Mouse (Mus musculus) retina, postnatal 1 day (tissue): ENCODE results near the gene Col3a1.

Experiments
- DNase-seq: peaks from one replicate; pipeline ENCODE4 v3.0.0-alpha.2; 2012

The Col3a1 gene

GRCm38 (mm10) chr1:45311388-45311787, at the start of gene Col3a1:
Gene Col3a1, plus strand, starts transcription at chr1:45311538.
- DNase-seq = no peak

GRCm38 (mm10) chr1:45269421-45269820, 41.9 kb upstream of the Col3a1 start:
- no peak for DNase-seq

- no peak for DNase-seq
Measured at GRCm38 (mm10) chr1:45276006-45276539, 35.3 kb upstream of the Col3a1 start.

- no peak for DNase-seq
Measured at GRCm38 (mm10) chr1:45287954-45288353, 23.4 kb upstream of the Col3a1 start.

DNA sequence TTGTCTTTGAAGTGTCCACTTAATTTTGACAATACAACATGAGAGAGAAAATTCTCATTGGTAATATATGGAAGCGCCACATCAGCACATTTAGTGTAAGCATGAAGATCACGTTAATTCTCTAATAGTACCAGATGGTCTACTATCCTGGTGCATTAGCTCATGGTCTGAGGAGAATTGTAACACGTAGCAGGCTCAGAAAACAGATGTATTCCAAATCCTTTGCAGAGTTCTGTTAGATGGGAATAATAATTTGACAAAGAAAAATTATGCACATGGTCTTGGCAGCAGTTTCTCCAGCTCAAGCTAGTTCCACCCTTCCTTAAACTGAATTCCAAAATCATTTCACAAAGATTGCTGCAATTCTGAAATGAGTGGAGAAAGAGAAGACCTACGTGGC, 21.3 kb upstream of the Col3a1 start:
- no peak for DNase-seq

- DNase-seq = no peak
Measured at GRCm38 (mm10) chr1:45299394-45300119, 11.8 kb upstream of the Col3a1 start.

GRCm38 (mm10) chr1:45304273-45304672, 7.1 kb upstream of the Col3a1 start:
- no peak for DNase-seq

DNA sequence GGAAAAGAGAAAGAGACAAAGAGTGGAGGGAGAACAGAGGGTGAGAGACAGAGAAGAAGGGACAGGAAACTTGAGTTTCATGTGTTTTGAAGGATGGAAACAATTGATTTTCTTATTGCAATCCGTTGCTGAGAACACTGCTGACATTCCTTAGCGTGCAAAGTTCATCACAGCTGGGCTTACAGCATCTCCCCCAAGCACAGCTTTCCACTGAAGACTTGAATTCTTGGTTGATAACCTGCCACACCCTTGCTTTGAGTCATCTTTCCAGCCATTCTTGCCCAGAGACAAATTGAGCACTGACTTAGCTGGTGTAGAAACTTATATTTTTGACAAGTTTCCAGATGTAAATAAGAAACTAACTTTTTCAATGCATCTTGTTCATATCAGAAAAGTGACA, 2.3 kb upstream of the Col3a1 start:
- no peak for DNase-seq

DNA sequence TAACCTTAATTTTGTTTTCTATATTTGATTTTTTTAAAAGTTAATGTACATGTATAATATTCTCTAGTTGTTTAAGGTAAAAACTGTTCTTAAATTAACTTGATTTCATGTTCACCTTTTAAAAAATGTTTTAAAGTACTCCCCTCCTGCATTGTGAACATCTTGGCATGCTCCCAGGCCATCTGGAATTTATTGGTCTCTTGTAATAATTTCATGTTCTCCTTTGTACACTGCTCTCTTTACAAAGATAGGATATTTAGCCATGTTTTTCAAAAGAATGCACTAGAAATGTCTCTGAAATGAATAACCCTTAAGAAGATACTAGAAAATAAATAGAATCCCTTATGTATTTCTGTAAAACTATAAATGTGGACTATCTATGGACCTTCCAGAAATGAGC, 624 bp downstream of the Col3a1 start:
- no peak for DNase-seq

DNA sequence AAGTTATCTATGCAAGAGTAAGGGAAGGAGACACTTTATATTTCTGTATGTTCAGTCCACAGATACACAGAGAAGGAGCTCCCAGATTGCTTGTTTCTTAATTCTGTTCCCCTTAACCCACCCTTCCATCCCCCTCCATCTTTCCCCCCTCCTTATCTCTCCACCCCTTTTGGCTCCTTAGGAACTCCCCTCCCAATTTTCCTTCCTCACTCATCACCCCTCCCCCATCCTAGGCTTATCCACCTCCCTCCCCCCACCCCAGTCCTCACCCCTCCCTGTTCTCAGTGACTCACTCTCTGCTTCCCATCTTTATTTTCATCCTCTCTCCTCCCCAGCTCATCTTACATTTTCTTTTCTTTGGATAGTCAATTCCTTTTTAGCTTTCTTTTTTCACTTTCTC, 1.5 kb downstream of the Col3a1 start:
- peak; percentile 3 for DNase-seq

GRCm38 (mm10) chr1:45313696-45314295, 2.5 kb downstream of the Col3a1 start:
- DNase-seq = peak; percentile 71

GRCm38 (mm10) chr1:45315767-45316528, 4.6 kb downstream of the Col3a1 start:
- no peak for DNase-seq

DNA sequence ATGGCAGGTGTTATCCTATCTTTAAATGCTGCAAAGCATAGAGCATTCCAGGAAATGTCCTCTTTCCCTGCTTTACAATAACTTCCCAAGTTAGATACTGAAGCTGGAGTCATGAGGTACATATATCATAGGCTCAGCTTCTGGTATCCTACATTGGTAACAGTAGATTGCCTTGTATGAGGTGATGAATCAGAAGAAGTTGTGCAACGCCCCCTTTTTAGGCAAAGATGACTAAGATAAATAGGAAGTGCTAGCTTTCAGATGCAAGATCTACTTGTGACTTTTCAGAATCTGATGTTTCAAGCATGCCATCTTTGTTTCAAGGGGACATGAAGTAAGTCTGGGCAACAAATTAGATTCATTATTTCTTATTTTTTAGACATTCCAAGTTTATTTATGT, 6.9 kb downstream of the Col3a1 start:
- DNase-seq = no peak

GRCm38 (mm10) chr1:45320861-45321260, 9.5 kb downstream of the Col3a1 start:
- DNase-seq = no peak

GRCm38 (mm10) chr1:45329149-45329548, 17.8 kb downstream of the Col3a1 start:
- DNase-seq = no peak

DNA sequence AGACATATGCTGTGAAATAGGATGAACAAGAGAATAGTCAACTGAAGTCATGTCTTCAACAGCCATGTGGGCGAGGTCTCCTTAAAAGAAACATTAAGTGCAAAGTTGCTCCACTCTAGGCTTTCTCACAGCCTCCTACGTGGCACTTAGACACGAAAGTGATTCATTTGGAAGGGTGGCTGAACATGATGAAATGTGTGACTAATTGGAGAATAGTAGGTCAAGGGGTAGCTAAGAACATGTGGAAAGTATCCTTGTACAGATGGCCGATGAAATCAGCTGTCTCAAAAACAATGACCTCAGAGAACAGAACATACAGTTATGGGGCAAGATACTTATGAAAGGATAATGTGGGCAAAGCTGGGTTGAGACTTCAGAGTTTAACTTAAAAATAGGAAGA, 44.6 kb downstream of the Col3a1 start:
- DNase-seq = no peak

- no peak for DNase-seq
Measured at GRCm38 (mm10) chr1:45358020-45358419, 46.7 kb downstream of the Col3a1 start.

DNA sequence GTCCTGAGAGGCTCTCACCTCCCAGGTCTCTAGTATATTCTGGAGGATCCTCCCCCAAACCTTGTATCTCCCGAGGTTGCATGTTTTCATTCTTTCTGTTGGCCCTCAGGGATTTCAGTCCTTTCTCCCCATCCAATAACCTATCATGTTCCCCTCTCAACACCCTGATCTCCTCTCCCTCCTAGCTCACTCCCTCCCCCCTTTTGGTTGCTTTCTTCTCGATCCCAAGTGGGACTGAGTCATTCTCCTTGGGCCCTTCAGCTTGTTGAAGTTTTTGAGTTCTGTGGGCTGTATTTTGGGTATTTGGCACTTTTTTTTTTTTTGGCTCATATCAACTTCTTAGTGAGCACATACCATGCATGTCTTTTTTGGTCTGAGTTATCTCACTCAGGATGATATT, 47.8 kb downstream of the Col3a1 start:
- DNase-seq = no peak

- no peak for DNase-seq
Measured at GRCm38 (mm10) chr1:45359673-45360072, 48.3 kb downstream of the Col3a1 start.

- no peak for DNase-seq
Measured at GRCm38 (mm10) chr1:45363274-45363673, 51.9 kb downstream of the Col3a1 start.

DNA sequence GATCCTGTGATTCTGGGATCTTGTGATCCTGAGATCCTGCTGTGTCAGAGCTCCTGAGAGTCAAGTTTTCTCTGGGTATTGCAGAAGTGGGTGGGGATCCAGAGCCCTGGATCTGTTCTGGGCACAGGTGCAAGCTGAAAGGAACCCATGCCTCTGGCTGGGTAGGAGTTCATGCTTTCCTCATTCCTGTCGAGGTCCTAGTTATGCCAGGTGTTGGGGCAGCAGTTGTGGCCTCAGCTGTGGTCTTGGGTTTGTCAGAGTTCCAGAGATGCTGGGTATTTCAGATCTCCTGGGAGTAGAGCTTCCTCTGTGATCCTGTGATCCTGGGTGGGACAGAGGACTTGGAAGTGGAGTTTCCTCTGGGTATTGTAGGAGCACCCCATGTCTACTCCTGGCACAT, 54.1 kb downstream of the Col3a1 start:
- no peak for DNase-seq

DNA sequence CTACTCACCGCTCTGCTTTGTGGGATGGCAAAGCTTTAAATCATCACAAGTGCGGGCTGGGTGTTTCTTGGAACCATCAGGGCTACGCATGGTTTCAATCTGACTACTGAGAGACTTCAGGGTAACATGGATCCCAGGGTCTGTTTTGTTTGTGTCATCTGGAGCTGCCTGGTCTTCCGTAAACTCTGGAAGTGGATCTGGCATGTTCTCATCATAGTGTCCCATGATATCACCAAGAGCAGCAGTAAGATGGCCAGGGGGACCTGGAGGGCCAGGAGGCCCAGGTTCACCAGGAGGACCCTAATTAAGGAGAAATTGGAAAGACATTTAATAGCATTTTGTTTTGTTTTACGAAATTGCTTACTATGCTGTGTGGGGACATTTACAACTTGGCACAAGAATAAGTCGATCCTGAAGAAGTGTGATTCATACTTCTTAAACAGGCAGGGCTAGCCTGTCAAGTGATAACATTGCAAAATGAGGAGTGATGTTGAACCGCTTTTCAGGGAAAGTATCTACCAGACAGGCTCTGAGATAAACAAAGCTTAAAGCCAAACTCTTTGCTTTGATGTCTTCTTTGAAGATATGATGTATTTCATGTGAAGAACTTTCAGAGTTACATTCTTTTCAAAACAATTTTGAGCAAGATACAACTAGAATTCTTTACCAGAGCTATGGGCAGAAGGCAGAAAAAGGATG, 68.8 kb downstream of the Col3a1 start:
- DNase-seq = no peak

DNA sequence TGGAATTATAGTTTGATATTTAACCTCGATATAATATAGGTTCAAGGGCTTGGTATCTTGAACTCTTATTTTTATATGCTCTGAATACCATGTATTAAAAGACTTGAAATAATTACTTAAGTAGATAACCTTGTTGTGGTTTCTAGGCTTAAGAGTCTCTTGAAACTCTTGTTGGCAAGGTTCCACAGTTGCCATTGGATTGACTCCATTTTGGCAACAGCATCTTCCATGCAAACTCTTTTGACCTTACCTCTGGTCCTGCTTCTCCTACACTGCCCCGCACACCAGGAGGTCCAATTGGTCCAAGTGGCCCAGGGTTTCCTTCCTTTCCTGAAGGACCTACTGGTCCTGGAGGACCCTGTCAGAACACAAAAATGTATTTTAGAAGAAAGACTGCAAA, 70.5 kb downstream of the Col3a1 start:
- DNase-seq = no peak
